Mouse (Mus musculus): ENCODE data around the gene Clcf1. TPM values are rescaled to one million over a fixed set of nuclear protein-coding genes. Genes with fewer than 3 reads are reported as not detected.

The Clcf1 gene
- polyA plus RNA-seq, 1 experiment from 2014 or later, result 0.74 TPM

DNA sequence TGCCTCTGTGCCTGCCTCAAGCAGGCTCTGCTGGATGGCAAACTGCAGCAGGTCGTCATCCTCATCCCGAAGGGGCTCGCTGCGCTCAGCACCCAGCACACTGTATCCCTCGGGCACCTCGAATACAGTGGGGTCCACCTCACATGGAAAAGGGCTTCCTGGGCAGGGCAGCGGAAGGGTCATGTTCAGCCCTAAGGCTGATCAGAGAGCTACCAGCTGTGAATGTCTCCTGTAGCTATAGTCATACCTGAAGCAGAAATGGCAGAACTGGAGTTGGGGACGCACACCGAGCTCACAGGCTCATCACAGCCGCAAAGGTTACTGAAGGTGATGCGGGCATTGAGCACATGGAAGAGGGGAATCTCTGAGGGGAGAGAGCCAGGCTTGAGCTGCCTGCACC, 56.9 kb downstream of the Clcf1 start:
- WGBS, result 96% methylated on average over 11 of the region's 11 CpGs
- Histone ChIP-seq H3K36me3 (peaks cover 23% of the 10 kb centered on the region), H3K4me1 (peaks cover 9% of the 10 kb centered on the region), H3K27ac (replicated peaks) (no peak overlapping the region), H3K4me3 (no peak overlapping the region), H3K27me3 (ENCODE audit: low read depth, poor library complexity, severe bottlenecking) (peaks cover 53% of the 10 kb centered on the region), H3K9me3 (replicated peaks) (no peaks in the 10 kb centered on the region; the same call in 1 of the 2 replicates)
- DNase-seq (ENCODE audit: low spot score), result no peak

Small RNAs within 50 kb of the gene (microRNA-seq; reads per million reads assigned to microRNA genes)
- not detected for gene Gm26115
- gene Mir6985, result not detected

Other genes with a start within 250 kb of the Clcf1 start
- 0.21 and 0.35 TPM in 2 replicates for gene Aldh3b2, start 241.9 kb upstream of the Clcf1 start, polyA plus RNA-seq (2016; fragmentation: Nextera tagmentation; extraction: Ambion mirVana)
- 1.1 and 2.0 TPM in 2 replicates for gene Acy3, start 227.7 kb upstream of the Clcf1 start, polyA plus RNA-seq (2016; fragmentation: Nextera tagmentation; extraction: Ambion mirVana)
- gene Tbx10, start 221.5 kb upstream of the Clcf1 start, polyA plus RNA-seq (2016; fragmentation: Nextera tagmentation; extraction: Ambion mirVana), result not detected in 2 replicates
- gene Nudt8, start 213.7 kb upstream of the Clcf1 start, polyA plus RNA-seq (2016; fragmentation: Nextera tagmentation; extraction: Ambion mirVana), result 20.2 and 21.5 TPM in 2 replicates
- 2.4 and 2.8 TPM in 2 replicates for gene Gm49405, start 213.6 kb upstream of the Clcf1 start, polyA plus RNA-seq (2016; fragmentation: Nextera tagmentation; extraction: Ambion mirVana)
- gene Doc2g, start 210.9 kb upstream of the Clcf1 start, polyA plus RNA-seq (2016; fragmentation: Nextera tagmentation; extraction: Ambion mirVana), result 2.2 and 3.5 TPM in 2 replicates
- gene Ndufv1, start 201.4 kb upstream of the Clcf1 start, polyA plus RNA-seq (2016; fragmentation: Nextera tagmentation; extraction: Ambion mirVana), result 188 and 207 TPM in 2 replicates
- 400 and 417 TPM in 2 replicates for gene Gstp1, start 176.3 kb upstream of the Clcf1 start, polyA plus RNA-seq (2016; fragmentation: Nextera tagmentation; extraction: Ambion mirVana)
- gene Gstp2, start 168.2 kb upstream of the Clcf1 start, polyA plus RNA-seq (2016; fragmentation: Nextera tagmentation; extraction: Ambion mirVana), result 1.0 and 2.8 TPM in 2 replicates
- gene Gstp3, start 154.7 kb upstream of the Clcf1 start, polyA plus RNA-seq (2016; fragmentation: Nextera tagmentation; extraction: Ambion mirVana), result 0.23 TPM in 1 of 2 replicates, not detected in the other
- not detected in 2 replicates for gene Cabp2, start 132.7 kb upstream of the Clcf1 start, polyA plus RNA-seq (2016; fragmentation: Nextera tagmentation; extraction: Ambion mirVana)
- gene Cdk2ap2, start 117.1 kb upstream of the Clcf1 start, polyA plus RNA-seq (2016; fragmentation: Nextera tagmentation; extraction: Ambion mirVana), result 76.2 and 82.5 TPM in 2 replicates
- 12.8 and 15.1 TPM in 2 replicates for gene Pitpnm1, start 114.2 kb upstream of the Clcf1 start, polyA plus RNA-seq (2016; fragmentation: Nextera tagmentation; extraction: Ambion mirVana)
- 60.6 and 61.7 TPM in 2 replicates for gene Aip, start 88.4 kb upstream of the Clcf1 start, polyA plus RNA-seq (2016; fragmentation: Nextera tagmentation; extraction: Ambion mirVana)
- not detected in 2 replicates for gene Gpr152, start 74.5 kb upstream of the Clcf1 start, polyA plus RNA-seq (2016; fragmentation: Nextera tagmentation; extraction: Ambion mirVana)
- gene Cabp4, start 70.2 kb upstream of the Clcf1 start, polyA plus RNA-seq (2016; fragmentation: Nextera tagmentation; extraction: Ambion mirVana), result not detected in 2 replicates
- 133 and 138 TPM in 2 replicates for gene Coro1b, start 65.6 kb upstream of the Clcf1 start, polyA plus RNA-seq (2016; fragmentation: Nextera tagmentation; extraction: Ambion mirVana)
- gene Ptprcap, start 60.6 kb upstream of the Clcf1 start, polyA plus RNA-seq (2016; fragmentation: Nextera tagmentation; extraction: Ambion mirVana), result 0.67 TPM in 1 of 2 replicates, not detected in the other
- 58.8 and 71.4 TPM in 2 replicates for gene Rps6kb2, start 50.9 kb upstream of the Clcf1 start, polyA plus RNA-seq (2016; fragmentation: Nextera tagmentation; extraction: Ambion mirVana)
- gene Carns1, start 38.8 kb upstream of the Clcf1 start, polyA plus RNA-seq (2016; fragmentation: Nextera tagmentation; extraction: Ambion mirVana), result 2.8 and 4.1 TPM in 2 replicates
- 0.85 and 1.2 TPM in 2 replicates for gene Tbc1d10c, start 23.0 kb upstream of the Clcf1 start, polyA plus RNA-seq (2016; fragmentation: Nextera tagmentation; extraction: Ambion mirVana)
- 1,003 and 1,059 TPM in 2 replicates for gene Ppp1ca, start 22.2 kb upstream of the Clcf1 start, polyA plus RNA-seq (2016; fragmentation: Nextera tagmentation; extraction: Ambion mirVana)
- 58.9 and 60.3 TPM in 2 replicates for gene Rad9a, start 12.6 kb upstream of the Clcf1 start, polyA plus RNA-seq (2016; fragmentation: Nextera tagmentation; extraction: Ambion mirVana)
- gene AC109138.7, start 119 bp downstream of the Clcf1 start, polyA plus RNA-seq (2016; fragmentation: Nextera tagmentation; extraction: Ambion mirVana), result not detected in 2 replicates
- gene Pold4, start 17.7 kb downstream of the Clcf1 start, polyA plus RNA-seq (2016; fragmentation: Nextera tagmentation; extraction: Ambion mirVana), result 12.2 and 15.6 TPM in 2 replicates
- gene Ssh3, start 54.9 kb downstream of the Clcf1 start, polyA plus RNA-seq (2016; fragmentation: Nextera tagmentation; extraction: Ambion mirVana), result 3.2 and 3.6 TPM in 2 replicates
- 11.7 and 12.6 TPM in 2 replicates for gene Ankrd13d, start 68.9 kb downstream of the Clcf1 start, polyA plus RNA-seq (2016; fragmentation: Nextera tagmentation; extraction: Ambion mirVana)
- 12.2 and 14.2 TPM in 2 replicates for gene Grk2, start 92.0 kb downstream of the Clcf1 start, polyA plus RNA-seq (2016; fragmentation: Nextera tagmentation; extraction: Ambion mirVana)
- gene Kdm2a, start 184.0 kb downstream of the Clcf1 start, polyA plus RNA-seq (2016; fragmentation: Nextera tagmentation; extraction: Ambion mirVana), result 47.7 and 50.4 TPM in 2 replicates
- 13.7 and 13.9 TPM in 2 replicates for gene Rhod, start 225.2 kb downstream of the Clcf1 start, polyA plus RNA-seq (2016; fragmentation: Nextera tagmentation; extraction: Ambion mirVana)

Data from midbrain, embryonic 10.5 days (tissue).